Mouse (Mus musculus) midbrain, embryonic 15.5 days (tissue): ENCODE data around the gene Il20rb. TPM values are rescaled to one million over a fixed set of nuclear protein-coding genes. Genes with fewer than 3 reads are reported as not detected.

Experiments used
- ATAC-seq: fragments of 200-750 bp; cut with Nextera tagmentation; replicated peaks from 2 replicates; pipeline ENCODE4 v1.8.0; 2017; ENCODE audit warnings: moderate TSS enrichment
- H3K27ac ChIP-seq: fragments of 300-500 bp; sonication (generic); 2 replicates; pipeline ENCODE4 v1.5.1; 2015; ENCODE audit warnings: mild to moderate bottlenecking, inconsistent platforms
- H3K27me3 ChIP-seq: fragments of 300-500 bp; sonication (generic); replicated peaks from 2 replicates; pipeline ENCODE4 v1.6.1; 2015; ENCODE audit warnings: inconsistent platforms
- H3K36me3 ChIP-seq: fragments of 300-500 bp; sonication (generic); replicated peaks from 2 replicates; pipeline ENCODE4 v1.6.1; 2015; ENCODE audit warnings: inconsistent platforms
- H3K4me1 ChIP-seq: fragments of 300-500 bp; sonication (generic); 2 replicates; pipeline ENCODE4 v1.6.1; 2015; ENCODE audit warnings: inconsistent platforms
- H3K4me2 ChIP-seq: fragments of 300-500 bp; sonication (generic); 2 replicates; pipeline ENCODE4 v1.6.1; 2015; ENCODE audit warnings: inconsistent platforms, mild to moderate bottlenecking, moderate library complexity
- H3K4me3 ChIP-seq: fragments of 300-500 bp; sonication (generic); 2 replicates; pipeline ENCODE4 v1.5.1; 2015; ENCODE audit warnings: mild to moderate bottlenecking, inconsistent platforms
- H3K9ac ChIP-seq: fragments of 300-500 bp; sonication (generic); 2 replicates; pipeline ENCODE4 v1.6.1; 2015; ENCODE audit warnings: mild to moderate bottlenecking, inconsistent platforms
- H3K9me3 ChIP-seq: fragments of 300-500 bp; sonication (generic); 2 replicates; pipeline ENCODE4 v1.6.1; 2016; ENCODE audit warnings: inconsistent platforms
- WGBS: fragments of 180-500 bp; shearing (Covaris S2); methylation state at CpG from one replicate; pipeline ENCODE4 v1.1.7; 2015; ENCODE audit warnings: mixed read lengths; 5-methylcytosine and 5-hydroxymethylcytosine counted together
- polyA plus RNA-seq: library from polyadenylated mRNA; unstranded; fragments of >200 nt; fragmentation: Nextera tagmentation; extraction: Ambion mirVana; gene quantifications from 2 replicates; pipeline ENCODE4 v1.2.1, GENCODE M21; 2015

Il20rb gene
- polyA plus RNA-seq, 1 experiment from 2014 or later, result 0.52 TPM

DNA sequence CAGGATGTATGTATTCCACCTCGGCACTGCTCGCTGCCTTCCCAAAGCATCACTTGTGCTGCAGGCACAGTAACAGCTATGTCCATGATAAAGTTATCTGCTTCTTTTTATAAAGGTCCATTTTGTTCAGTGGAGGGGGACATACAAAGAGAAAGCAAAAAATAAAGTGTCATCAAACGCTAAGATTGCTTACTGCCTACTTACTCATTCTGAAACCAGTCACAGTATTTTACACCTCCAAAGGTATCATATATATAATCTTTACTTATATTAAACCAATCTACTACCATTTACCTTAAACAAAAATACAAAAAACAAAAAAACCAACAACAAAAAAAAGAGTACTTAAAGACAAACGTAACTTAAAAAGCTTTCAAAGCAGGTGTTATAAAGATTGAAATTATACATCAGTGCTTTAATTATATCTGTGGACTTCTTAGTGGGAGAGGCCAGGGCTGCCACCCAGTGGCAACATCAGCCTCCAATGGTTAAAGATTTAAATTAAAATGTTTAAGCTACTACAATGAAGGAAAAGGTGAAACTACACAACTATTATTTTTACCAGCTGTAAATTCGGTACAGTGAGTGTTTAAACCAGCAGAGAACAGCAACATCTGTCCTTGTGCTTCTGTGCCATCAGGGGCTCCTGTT is 7.1 kb upstream of the Il20rb start:
- Histone ChIP-seq H3K9me3 (no peaks in the 10 kb centered on the region), H3K27ac (no peak overlapping the region), H3K27me3 (no peaks in the 10 kb centered on the region), H3K4me1 (no peaks in the 10 kb centered on the region), H3K4me3 (no peak overlapping the region), H3K4me2 (no peak overlapping the region), H3K9ac (no peak overlapping the region), H3K36me3 (no peaks in the 10 kb centered on the region)
- WGBS, result 89% methylated on average over 5 of the region's 5 CpGs
- no peak for ATAC-seq

DNA sequence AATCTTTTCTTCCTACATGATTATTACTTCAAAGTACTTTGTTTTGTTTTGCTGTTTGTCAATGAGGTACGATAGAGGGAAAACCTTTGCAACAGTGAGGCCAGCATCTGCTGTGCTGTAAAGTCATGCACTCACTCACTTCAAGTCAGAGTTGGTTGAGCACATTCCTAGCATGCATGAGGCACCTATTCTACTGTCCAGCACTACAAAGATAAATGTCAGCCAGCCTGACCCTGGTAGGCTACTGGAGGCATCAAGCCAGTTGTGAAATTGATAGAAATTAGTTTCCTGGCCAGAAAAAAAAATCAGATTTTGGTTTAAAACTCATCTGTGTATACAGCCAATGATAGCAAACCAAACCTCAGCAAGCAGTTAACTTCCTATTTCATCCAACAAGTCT is 4.8 kb upstream of the Il20rb start:
- no peak for ATAC-seq
- Histone ChIP-seq H3K36me3 (no peaks in the 10 kb centered on the region), H3K9ac (no peak overlapping the region), H3K4me3 (no peak overlapping the region), H3K27ac (no peak overlapping the region), H3K4me2 (no peak overlapping the region), H3K27me3 (no peaks in the 10 kb centered on the region), H3K4me1 (no peaks in the 10 kb centered on the region), H3K9me3 (no peaks in the 10 kb centered on the region)
- 100% methylated on average over 1 of the region's 1 CpGs for WGBS

DNA sequence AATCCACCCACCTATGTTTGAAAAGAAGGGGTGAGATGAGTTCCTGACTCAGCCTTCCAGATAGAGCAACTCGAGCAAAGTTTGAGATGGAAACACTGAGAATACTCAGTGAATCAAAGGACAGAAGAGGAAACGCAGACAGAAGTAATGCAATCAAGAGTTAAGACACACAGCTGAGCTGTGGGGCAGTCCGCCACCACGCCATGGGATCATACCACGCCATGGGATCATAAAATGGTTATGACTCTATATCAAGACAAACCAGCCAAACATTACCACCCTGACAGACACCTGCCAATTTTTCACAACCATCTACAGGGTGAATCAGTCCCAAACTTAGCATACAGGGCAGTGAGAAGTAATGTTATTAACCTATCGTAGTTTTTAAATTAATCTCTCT is 2.4 kb upstream of the Il20rb start:
- Histone ChIP-seq H3K27ac (no peak overlapping the region), H3K36me3 (no peaks in the 10 kb centered on the region), H3K4me3 (no peak overlapping the region), H3K27me3 (no peaks in the 10 kb centered on the region), H3K9me3 (no peaks in the 10 kb centered on the region), H3K4me1 (no peaks in the 10 kb centered on the region), H3K4me2 (no peak overlapping the region), H3K9ac (no peak overlapping the region)
- no peak for ATAC-seq
- 97% methylated on average over 6 of the region's 6 CpGs for WGBS

DNA sequence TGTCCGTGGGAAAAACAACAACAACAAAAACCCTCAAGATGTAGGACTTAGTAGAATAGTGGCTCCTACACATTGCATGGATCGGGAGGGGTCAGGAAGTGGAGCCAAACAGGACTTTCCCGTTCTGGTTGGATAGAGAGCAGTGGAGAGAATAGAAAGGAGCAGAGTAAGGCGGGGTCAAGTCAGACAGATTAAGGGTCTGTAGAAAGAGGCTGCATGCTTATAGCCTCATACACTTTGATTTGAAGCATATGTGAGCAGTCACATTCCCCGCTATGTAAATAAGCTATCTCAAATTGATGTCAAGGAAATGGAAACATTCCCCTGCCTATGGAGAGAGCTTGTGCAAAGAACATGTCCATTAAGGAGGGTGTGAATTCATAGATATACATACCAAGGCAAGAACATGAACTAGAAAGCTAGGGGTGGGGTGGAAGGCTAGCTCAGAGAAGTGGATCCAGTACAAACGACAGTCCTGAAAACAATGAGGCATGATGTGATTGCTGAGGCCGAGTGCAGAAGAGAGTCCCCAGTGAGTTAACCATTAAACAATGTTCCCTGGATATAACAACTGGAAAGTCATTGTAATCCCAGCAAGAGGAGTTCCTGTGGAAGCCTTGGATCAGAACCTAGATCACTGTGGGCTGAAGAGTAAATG is 1.6 kb upstream of the Il20rb start:
- H3K4me1 ChIP-seq, result no peaks in the 10 kb centered on the region
- no peak overlapping the region for H3K4me3 ChIP-seq
- no peaks in the 10 kb centered on the region for H3K27me3 ChIP-seq
- H3K4me2 ChIP-seq, result no peak overlapping the region
- WGBS, result 77% methylated on average over 7 of the region's 7 CpGs
- no peak overlapping the region for H3K27ac ChIP-seq
- H3K36me3 ChIP-seq, result no peaks in the 10 kb centered on the region
- no peak overlapping the region for H3K9ac ChIP-seq
- no peaks in the 10 kb centered on the region for H3K9me3 ChIP-seq
- ATAC-seq, result no peak

DNA sequence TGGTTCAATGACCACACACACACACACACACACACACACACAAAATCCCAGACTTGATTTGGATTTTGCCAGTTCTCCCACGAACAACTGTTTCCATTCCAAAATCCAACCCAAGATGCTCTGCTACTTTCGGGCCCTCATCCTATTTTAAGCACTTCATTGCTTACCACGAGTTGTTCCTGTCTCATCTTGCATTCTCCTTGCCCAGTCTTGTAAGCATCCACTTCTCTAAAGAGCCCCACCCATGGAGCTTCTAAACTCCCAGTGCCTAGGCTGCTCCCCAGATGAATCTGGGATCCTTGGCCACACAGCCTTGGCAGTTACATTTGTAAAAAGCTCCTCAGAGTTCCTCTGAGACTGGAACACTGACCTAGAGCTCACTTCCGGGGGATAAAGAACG is 3.3 kb downstream of the Il20rb start:
- H3K9ac ChIP-seq, result no peak overlapping the region
- no peak for ATAC-seq
- no peaks in the 10 kb centered on the region for H3K9me3 ChIP-seq
- H3K36me3 ChIP-seq, result no peaks in the 10 kb centered on the region
- no peak overlapping the region for H3K27ac ChIP-seq
- H3K27me3 ChIP-seq, result no peaks in the 10 kb centered on the region
- H3K4me2 ChIP-seq, result no peak overlapping the region
- H3K4me3 ChIP-seq, result no peak overlapping the region
- H3K4me1 ChIP-seq, result no peaks in the 10 kb centered on the region
- 94% methylated on average over 5 of the region's 5 CpGs for WGBS

DNA sequence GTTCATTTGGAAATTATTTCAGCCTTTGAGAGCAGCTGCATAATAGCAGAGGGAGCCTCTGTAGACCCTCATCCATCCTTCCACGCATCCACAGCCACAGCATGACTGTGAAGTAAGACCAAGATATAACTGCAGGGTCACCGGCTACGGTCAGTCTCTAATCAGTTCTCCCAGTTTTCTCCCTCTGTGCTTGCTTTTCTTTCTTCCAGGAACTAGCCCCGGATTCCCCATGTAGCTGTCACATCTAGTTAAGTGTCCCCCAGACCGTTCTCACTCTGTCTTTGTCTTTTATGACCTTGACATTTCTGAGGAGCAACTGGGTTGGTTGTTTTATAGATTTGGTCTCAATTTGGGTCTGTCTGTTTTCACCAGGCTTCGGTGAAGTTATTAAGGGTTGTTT is 5.0 kb downstream of the Il20rb start:
- Histone ChIP-seq H3K9me3 (no peaks in the 10 kb centered on the region), H3K4me3 (no peak overlapping the region), H3K27me3 (no peaks in the 10 kb centered on the region), H3K36me3 (no peaks in the 10 kb centered on the region), H3K27ac (no peak overlapping the region), H3K4me2 (no peak overlapping the region), H3K4me1 (no peaks in the 10 kb centered on the region), H3K9ac (no peak overlapping the region)
- ATAC-seq, result no peak
- WGBS, result 69% methylated on average over 6 of the region's 6 CpGs

DNA sequence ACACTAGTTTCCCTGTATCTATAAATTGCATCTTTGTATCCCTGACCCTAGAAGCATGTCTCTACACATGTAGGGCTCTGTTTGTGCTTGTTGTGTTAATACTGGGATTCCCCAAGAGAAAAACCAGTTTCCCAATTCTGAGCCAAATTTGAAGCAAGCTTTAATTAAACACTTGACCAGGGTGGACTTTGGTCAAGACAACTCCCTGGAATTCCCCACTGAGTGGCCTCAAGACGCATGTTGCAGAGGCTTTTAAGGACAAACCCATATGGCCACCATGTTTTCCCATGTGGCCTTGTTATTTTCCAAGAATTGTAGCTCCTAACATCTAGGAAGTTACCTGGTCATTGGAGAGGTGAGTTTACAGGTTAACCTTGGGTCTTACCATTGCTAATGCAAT is 12.5 kb downstream of the Il20rb start:
- Histone ChIP-seq H3K4me3 (no peak overlapping the region), H3K9ac (no peak overlapping the region), H3K4me2 (no peak overlapping the region), H3K27me3 (no peaks in the 10 kb centered on the region), H3K9me3 (no peaks in the 10 kb centered on the region), H3K36me3 (no peaks in the 10 kb centered on the region), H3K27ac (no peak overlapping the region), H3K4me1 (no peaks in the 10 kb centered on the region)
- ATAC-seq, result no peak
- WGBS, result 98% methylated on average over 1 of the region's 1 CpGs

DNA sequence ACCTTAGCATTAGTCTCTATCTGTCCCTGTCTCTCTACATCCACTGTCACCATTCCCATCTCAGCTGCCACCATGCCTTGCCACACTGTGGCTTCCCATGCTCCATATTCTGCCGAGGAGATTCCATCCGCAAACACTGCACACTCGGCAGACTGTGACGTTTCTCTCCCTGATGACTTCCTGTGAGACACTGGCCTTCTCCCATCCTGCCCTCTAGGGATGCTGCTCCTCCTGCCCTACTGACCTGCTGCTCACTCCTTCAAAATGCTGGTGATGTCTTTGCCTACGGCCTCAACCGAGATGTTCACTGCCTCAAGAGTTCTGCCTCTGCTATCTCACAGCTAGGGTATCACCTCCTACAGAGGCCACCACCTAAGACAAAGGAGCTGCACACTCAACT is 13.2 kb downstream of the Il20rb start:
- Histone ChIP-seq H3K4me1 (no peaks in the 10 kb centered on the region), H3K4me3 (no peak overlapping the region), H3K27ac (no peak overlapping the region), H3K9me3 (no peaks in the 10 kb centered on the region), H3K4me2 (no peak overlapping the region), H3K27me3 (no peaks in the 10 kb centered on the region), H3K9ac (no peak overlapping the region), H3K36me3 (no peaks in the 10 kb centered on the region)
- ATAC-seq, result no peak
- 92% methylated on average over 6 of the region's 6 CpGs for WGBS

DNA sequence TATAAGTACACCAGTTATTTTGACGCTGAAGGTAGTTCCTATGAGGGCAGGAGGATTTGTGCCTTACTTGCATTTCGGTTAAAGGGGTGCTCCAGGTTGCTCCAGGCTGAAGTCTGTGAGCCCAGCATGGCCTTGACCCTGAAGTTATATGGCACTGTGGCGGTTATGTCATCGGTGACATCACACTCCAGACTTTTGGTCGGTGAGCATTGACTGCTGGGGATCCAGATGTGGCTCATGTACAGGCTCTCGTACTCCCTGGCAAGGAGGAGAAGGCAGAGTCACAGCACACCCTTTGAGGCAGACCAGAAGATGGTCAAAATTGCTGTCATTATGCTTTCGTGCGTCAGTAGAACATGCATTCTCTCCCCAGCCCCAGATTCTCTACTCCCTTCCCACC is 13.7 kb downstream of the Il20rb start:
- no peaks in the 10 kb centered on the region for H3K9me3 ChIP-seq
- H3K9ac ChIP-seq, result no peak overlapping the region
- H3K4me1 ChIP-seq, result no peaks in the 10 kb centered on the region
- ATAC-seq, result no peak
- no peaks in the 10 kb centered on the region for H3K27me3 ChIP-seq
- 96% methylated on average over 8 of the region's 8 CpGs for WGBS
- no peak overlapping the region for H3K4me2 ChIP-seq
- no peak overlapping the region for H3K4me3 ChIP-seq
- H3K36me3 ChIP-seq, result no peaks in the 10 kb centered on the region
- H3K27ac ChIP-seq, result no peak overlapping the region

DNA sequence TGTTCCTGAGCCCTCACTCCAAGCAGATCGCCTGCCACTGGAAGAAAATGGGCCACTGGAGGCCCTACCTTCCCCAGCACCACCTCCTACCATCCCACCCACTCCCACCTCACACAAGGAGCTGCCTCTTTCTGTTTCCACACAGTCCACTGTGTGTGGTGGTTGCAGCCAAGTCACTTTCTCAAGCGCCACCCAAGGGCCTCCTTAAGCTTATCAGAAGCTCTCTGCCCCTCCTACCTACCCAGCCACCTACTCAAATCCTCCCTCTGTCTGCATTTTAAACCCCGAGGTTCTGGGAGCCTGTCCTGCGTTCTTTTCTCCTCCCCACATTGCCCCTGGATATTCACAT is 15.0 kb downstream of the Il20rb start:
- Histone ChIP-seq H3K27ac (no peak overlapping the region), H3K4me3 (no peak overlapping the region), H3K9ac (no peak overlapping the region), H3K4me1 (no peaks in the 10 kb centered on the region), H3K27me3 (no peaks in the 10 kb centered on the region), H3K4me2 (no peak overlapping the region), H3K9me3 (no peaks in the 10 kb centered on the region), H3K36me3 (no peaks in the 10 kb centered on the region)
- ATAC-seq, result no peak
- WGBS, result 72% methylated on average over 4 of the region's 4 CpGs

DNA sequence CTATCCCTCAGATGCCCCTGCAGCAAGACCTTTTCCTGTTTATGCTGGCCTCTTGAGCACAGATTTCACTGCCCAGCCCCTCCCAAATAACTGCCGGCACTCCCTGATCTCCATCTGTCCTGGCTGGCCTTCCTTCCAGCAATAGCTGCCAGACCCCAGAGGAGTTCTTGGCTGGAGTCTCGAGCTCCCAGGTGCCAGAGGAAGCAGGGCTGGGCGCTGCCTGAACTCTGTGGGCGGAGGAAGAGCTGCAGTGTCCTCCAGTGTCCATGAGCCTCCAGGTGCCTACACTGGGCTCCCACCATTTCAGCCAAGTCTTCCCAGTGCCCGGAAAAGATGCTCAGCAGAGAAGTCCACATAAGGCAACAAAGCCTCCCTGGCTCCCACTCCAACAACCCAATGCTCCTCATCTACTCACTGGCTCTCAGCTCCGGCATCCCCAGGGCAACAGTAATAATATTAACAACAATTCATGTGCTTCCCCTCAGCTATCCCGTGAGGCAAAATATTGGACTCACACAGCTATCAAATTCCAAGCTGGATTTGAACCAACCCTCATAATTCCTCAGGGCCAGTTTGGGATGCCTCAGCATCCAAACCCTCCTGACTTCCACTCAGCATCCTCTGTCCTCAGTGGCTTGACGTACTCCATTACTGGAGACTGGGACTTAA is 15.5 kb downstream of the Il20rb start:
- Histone ChIP-seq H3K27ac (no peak overlapping the region), H3K9ac (no peak overlapping the region), H3K4me2 (no peak overlapping the region), H3K4me1 (no peaks in the 10 kb centered on the region), H3K4me3 (no peak overlapping the region), H3K9me3 (no peaks in the 10 kb centered on the region), H3K36me3 (no peaks in the 10 kb centered on the region), H3K27me3 (no peaks in the 10 kb centered on the region)
- WGBS, result 70% methylated on average over 8 of the region's 8 CpGs
- no peak for ATAC-seq

DNA sequence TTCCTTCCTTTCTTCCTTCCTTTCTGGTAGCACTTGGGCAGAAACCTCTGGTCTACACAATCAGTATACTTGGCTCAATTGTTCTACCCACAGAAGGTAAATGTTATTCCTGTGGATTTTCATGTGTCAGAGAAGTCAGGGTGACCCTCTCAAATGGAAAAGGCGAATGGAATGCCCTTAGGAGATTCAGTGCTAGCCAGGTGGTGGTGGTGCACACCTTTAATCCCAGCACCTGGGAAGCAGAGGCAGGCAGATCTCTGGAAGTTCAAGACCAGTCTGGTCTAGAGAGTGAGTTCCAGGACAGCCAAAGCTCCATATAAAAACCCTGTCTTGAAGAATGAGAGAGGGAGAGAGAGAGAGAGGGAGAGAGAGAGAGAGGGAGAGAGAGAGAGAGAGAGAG is 16.4 kb downstream of the Il20rb start:
- Histone ChIP-seq H3K9me3 (no peaks in the 10 kb centered on the region), H3K4me2 (no peak overlapping the region), H3K4me3 (no peak overlapping the region), H3K27me3 (no peaks in the 10 kb centered on the region), H3K4me1 (no peaks in the 10 kb centered on the region), H3K9ac (no peak overlapping the region), H3K27ac (no peak overlapping the region), H3K36me3 (no peaks in the 10 kb centered on the region)
- no peak for ATAC-seq
- 73% methylated on average over 1 of the region's 1 CpGs for WGBS

DNA sequence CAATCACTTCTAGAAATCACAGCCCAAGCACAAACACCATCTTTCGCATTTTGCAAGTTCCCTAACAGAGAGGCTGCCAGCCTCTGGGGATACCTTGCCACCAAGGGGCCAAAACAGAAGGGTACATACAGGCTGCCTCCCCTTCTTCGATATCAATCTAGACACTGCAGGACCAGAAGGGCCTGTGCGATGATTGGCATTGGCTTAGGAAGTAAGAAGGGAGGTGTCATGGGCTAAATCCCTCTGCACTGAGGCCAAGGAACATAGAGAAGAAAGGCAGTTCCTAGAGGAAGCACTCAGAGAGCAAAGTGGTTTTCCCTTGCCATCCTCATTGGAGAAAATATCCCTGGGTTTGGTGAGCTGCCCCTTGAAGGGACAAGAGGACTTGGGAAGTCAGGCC is 16.9 kb downstream of the Il20rb start:
- Histone ChIP-seq H3K4me2 (no peak overlapping the region), H3K4me3 (no peak overlapping the region), H3K27ac (no peak overlapping the region), H3K9me3 (no peaks in the 10 kb centered on the region), H3K4me1 (no peaks in the 10 kb centered on the region), H3K27me3 (no peaks in the 10 kb centered on the region), H3K36me3 (no peaks in the 10 kb centered on the region), H3K9ac (no peak overlapping the region)
- 92% methylated on average over 3 of the region's 3 CpGs for WGBS
- ATAC-seq, result no peak
